Mouse (Mus musculus) left cerebral cortex, adult 11 months (tissue): Measurements from ENCODE around the gene Rapgef4.

Experiments
- DNase-seq: peaks from one replicate; pipeline ENCODE4 v3.0.0; 2022; ENCODE audit warnings: low spot score

The Rapgef4 gene

DNA sequence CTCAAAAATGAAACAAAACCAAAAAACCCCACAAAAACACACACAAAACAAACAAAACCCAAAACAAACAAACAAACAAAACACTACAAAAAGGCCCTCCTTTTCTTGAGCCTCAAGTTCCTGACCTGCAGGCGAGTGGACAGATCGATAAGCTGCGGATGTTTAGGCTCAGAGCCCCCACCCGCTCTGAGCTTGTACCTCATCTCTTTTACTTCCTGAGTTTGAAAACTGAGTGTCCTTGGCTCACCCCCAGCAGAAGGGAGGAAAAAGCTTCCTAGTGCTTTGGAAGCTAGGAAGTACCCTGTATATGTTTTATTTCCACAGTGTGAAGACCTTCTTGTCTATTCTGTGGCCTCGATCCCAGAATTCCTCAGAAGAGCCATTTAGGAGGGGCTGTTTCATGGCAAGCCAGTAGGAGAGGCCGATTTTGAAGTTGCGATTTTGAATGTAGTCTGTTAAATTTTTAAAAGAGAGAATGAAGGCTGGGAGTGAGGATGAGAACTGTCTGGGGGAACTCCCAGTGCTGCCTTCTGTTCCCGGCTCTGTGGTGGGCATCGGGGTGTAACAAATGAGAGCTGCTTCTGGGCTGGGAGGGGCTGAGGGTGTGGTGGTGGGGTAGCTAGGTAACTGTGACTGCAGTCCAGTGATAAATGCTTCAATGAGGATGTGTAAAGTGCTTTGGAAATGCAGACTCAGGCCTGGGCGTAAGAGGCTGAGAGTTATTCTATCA lies 2.0 kb downstream of the Rapgef4 start:
- DNase-seq: no peak

DNA sequence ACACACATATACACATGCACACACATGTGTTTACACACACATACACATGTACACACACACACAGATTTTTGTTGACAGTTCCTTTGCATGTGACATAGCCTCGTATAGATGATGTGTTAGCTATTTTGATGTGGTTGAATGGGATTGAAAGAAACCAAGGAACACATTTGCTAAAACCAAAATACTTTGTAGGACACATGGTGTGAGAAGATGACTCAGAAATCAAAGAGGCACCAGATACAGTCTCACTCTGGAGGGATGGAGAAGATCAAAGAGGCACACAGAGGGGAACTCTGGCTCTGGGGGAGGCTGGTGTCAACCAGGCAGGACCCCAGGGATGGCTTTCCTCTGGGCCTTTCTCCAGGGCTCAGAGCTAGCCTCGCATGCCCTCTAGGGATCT lies 4.7 kb downstream of the Rapgef4 start:
- DNase-seq: no peak

DNA sequence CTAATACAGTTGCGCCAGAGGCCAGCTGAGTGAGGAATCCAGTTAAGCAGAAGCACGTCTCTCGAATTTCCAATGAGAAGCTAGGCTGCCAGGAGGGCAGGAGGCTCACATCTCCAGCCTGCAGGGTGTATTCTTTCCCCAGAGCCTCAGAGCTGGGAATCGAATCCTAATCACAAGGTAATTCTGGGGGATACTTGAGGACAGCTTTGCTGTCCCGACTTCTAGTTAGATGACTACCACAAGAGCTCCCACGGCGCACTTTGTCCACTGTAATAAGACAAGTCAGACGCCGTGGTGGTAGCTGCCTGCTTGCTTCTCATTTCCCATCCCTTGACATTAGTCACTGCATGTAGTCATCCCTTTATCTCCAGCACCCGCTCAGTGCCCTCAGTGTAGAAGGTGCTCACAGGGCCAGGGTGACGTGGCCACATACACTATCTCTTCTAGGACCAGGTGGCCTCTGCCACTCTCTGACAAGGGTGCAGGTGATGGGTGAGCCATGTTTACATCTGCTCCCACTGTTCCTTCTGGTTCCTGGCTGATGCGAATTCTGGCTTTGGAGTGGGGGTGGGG lies 5.3 kb downstream of the Rapgef4 start:
- no peak for DNase-seq

DNA sequence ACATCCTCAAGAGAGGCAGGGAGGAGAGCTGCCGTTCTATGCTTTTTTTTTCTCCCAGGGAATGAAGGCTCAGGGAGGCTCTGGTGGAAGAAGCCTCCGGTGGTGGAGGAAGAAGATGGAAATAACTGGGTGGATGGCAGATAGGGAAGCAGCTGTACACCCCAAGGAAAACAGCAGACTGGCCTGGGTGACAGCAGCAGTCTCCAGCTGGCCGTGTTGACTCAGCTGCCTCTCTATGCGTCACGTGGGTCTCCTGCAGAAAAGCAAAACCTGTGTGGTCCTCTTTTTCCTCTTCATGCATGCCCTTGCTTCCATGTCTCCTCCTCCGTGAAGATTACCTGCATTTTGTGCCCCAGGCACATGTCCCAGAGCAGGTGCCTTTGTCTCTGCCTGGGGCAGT lies 7.5 kb downstream of the Rapgef4 start:
- DNase-seq: no peak

DNA sequence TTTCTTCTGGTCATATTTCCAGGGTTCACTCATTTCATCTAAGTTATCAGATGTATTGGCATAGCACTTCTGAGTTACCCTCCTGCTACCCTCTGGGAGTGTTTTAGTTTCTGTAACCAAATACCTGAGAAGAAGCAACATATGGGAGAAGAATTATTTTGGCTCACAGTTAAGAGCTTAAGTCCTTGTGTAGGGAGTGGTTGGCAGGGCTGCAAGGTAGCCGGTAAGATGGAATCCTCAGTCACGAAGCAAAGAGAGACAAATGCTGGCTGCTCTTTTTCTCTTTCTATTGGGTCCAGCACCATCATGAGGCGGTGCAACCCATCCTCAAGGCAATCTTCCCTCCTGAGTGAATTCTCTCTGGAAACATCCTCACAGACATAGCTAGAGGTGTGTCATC lies 11.1 kb downstream of the Rapgef4 start:
- DNase-seq: no peak

DNA sequence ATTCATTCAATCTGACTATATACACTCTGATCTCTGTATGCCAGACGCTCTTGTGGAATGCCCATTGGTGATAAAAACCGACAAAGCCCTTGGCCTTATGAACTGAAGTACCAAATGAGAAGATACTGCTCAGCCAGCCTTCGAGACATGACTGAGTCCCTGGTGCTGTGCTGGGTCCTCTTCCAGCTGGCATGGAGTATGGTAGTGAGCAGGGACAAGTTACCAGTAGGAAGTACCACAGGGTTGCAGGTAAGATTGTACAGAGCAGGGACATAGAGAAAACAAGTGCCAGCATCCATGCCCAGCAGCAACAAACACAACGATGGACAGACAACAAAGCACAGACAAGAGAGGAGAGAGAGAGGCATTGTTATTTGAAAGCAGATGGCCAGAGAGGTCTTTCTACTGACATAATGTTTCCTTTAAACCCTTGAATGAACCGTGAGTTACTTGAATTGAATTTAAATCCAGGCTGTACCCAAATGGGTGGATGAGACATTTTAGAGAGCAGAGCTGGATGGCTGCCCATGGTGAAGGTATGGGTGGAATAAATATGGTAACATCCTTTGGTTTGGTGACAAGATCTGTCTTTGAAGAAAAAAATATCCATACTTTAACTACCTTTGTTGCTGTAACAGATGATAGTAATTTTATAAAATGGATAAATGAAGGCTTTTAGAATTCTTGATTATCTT lies 12.8 kb downstream of the Rapgef4 start:
- no peak for DNase-seq

DNA sequence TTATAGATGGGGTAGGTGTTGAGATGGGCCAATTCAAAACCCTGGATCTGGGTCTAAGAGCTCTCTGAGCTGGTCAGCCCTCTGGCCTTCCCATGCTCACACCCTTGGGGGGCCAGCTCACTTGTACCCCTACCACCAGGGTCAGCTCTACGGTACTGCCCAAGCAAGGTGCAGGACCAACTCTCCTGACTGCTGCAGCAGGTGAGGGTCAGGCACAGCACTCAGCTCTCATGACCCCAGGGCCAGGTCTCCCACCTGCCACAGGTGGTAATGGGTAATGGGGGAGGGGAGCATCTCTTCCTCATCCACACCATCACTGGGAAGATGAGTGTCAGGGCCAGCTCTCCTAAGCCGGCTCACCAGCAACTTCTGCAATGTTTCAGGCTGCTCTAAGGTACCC lies 17.5 kb downstream of the Rapgef4 start:
- DNase-seq: no peak

DNA sequence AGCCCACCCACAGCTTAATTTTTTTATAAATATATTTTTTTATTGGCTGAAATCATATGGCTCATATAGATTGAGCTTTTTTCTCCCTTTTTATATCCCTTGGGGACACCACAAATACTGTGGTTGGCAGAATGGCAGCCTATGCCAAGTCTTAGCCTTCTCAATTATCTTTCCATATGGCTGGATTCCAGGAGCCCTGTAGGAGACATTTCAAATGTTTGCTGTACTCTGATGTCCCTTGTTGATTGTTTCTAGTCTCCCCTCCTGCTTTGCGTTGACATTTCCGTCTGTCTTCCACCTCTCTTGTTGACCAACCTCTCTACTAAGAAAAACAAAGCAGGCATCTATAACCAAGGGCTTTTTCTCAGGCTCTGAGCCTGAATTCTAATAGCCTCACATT lies 19.1 kb downstream of the Rapgef4 start:
- DNase-seq: no peak

DNA sequence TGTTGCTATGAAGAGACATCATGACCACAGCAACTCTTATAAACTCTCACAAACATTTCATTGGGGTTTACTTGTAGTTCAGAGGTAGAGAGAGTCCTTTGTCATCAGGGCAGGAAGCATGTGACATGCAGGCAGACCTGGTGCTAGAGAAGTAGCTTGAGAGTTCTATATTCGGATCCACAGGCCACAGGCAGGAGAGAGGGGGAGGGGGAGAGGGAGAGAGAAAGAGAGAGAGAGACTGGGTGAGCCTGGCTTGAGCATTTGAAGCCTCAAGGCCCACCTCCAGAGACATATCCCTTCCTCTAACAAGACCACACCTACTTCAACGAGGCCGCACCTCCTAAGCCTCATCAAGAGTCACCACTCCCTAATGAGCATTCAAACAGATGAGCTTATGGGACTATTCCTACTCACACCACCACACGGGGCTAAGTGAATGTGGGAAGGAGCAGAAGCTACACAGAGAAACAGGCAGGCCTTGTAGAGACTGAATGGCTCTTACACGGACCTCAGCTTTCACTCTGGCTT lies 21.9 kb downstream of the Rapgef4 start:
- DNase-seq: no peak

DNA sequence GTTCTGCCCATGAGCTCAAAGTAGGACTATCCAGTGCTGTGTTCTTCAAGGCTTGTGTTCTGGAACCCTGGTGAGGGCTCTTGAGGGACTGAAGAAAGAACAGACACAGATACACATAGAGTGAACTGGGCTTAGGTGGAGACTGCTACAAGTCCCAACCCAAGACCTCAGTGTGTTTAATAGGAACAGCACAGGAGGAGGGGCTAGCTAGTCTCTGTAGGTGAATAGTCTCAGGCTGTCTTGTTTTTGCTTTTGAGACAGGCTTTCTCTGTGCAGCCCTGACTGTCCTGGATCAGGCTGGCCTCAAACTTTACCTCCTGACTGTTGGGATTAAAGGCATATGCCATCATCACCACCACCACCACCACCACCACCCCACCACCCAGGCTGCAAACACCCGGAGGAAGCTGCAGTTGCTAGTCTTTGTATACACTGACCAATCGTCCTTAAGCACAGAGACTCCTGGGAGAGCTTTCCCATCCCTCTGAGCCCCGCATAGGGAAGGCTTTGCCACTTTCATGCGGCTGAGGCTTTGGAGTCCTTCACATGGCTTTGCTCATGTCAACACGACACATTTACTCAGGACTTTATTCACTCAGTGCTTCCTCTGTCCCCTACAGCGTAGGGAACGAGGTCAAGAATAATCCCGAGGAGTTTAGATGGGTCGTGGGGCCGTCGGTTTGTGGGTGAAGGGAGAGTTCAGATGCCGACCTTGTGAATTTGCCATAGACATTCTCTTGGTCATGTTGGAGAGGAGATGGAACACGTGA lies 22.9 kb downstream of the Rapgef4 start:
- no peak for DNase-seq

DNA sequence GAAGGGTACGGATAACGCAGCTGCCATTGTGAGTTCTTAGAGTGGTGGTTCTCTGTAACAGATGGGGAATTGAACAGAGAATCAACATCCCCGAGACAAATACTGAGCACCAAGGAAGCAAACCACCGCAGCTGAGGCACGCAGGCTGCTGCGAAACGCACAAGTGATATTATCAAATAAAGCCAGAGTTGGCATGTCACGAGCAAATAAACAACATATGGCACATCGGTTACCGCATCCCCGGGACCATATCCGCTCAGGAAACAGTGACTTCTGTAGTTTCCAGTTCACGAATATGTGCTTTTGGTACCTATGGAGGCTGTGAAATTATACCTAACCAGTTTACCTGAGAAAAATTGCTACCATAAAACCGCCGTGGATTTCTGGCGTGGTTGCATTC lies 24.0 kb downstream of the Rapgef4 start:
- DNase-seq: no peak

DNA sequence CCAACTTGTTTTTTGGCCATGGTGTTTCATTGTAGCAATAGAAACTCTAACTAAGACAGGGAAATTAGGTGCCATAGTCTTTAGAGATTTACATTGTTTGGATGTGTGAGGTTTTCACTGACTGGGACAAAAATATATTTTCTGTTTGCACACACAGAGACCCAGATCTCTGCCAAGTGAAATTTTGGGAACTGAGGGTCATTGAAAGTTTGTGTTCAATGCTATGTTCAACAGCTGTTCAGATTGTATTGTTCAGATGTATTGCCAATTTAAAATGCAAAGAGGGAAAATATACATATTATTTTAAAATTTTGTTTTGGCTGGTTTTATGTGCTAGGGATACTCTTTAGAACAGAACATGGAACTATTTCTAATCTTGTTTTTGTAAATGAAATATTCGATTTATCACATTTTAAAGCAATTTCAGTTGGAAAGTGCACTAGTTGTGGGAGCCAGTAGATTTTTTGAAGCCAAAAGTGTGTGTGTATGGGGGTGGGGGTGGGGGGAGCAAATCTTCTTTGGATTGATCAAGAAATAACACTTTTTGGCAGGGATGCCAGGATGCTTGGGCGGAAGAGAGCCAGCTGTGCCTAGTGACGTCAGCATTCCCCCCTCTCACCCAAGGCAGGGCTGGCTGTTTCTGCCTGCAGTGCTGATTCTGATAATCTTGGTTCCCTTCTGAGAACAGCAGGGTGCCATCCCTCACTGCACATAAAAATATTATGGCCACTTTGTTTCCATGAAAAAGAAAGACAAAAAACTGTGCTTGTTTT lies 28.6 kb downstream of the Rapgef4 start:
- DNase-seq: no peak

DNA sequence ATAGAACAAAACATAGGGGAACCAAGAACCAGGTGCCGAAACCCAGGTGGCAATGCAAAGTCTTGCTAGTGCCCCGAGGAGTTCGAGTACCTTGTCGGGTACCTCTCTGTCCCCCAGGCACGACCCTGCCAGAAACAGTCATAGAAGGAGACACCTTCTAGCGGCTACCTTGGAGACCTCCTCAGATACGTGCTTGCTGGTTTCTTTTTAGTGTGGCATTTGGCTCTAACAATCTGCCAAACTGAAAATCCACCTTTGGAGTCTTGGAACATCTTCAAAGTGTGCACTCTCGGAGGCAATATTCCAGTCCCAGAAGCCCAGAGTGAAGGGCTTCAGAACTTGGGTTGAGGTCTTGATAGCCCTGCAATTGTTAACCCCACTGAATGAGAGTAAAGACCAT lies 34.3 kb downstream of the Rapgef4 start:
- no peak for DNase-seq

DNA sequence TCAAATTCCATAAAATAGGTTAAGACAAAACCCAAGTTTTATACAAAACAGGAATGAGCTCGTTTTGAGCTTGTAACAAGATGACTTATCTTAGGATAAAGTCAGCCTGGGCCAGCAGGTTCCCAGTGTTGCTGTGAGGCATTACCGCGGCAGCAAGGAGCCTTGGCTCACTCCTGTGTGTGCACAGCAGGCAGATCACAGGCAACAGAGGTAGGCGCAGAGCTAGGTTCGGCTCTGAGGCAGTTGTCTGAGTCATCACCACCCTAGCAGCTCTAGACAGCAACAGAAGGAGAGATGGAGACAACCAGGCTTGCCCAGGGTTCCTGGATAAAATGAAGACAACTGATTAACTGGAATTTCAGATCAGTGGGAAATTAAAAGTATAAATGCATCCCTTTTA lies 35.0 kb downstream of the Rapgef4 start:
- DNase-seq: no peak

DNA sequence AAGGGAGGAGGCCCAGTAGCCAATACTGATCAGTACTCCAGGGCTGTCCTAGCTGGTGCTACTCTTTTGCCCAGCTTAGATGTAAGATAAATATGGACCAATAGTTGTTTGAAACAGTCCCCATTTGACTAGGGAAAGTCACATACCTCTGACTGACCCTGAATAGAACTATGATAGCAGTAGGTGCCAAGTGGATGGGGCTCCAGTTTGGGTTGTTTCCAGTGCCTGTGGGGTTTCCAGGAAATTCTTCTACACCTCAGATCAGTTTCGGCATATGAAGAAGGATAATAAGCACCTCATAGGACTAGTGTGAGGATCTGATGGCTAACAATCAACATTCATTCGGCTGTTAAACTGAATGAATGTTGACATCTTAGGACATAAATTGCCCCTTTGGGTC lies 36.1 kb downstream of the Rapgef4 start:
- no peak for DNase-seq

DNA sequence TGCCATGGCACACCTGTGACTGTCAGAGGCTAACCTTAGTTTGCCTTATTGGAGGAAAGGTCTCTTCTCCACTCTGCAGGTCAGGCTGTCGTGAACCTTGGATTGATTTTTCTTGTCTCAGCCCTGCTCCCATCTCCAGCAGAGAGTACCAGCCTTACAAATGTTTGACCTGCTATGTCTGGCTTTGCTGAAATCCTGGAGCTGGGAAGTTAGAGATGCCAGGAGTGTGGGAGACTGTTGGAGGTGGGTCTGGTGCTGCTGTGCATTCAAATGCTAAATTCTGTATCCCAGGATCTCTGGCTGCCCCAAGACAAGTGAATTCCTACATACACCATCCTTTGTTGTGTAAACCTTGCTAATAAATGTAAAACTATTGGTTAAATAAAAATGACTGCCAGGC lies 37.7 kb downstream of the Rapgef4 start:
- no peak for DNase-seq

DNA sequence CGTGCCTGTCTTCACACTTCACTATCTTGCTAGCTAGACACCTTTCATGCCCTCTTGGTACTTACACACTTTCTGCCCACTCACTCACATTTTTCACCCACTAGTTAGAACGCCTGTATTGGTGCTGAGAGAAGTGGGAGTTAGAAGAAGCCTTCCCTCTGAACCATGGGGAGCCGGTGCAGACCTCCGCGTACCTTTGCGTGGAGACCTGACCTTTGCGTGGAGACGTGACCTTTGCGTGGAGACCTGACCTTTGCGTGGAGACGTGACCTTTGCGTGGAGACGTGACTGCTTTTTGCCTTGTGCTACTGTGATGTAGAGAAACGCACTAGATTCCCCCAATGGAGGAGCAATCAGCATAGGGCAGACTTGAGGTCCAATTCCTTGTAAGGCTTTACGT lies 39.7 kb downstream of the Rapgef4 start:
- no peak for DNase-seq

DNA sequence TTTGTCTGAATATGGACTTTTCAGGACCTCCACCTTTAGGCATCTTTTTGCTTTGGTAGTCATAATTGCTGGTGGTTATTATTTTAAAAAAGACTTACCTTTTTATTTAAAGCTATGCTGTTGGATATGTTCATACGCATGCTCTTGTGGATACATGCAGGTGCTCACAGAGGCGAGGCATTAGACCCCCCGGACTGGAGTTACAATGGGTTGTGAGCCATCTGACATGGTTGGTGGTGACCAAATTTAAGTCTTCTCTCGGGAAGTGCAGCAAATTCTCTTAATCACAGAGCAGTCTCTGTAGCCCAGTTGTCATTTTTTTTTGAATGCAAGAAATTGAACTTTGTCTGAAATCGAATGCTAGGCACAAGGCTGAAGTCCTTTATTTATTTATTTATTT lies 40.4 kb downstream of the Rapgef4 start:
- no peak for DNase-seq

DNA sequence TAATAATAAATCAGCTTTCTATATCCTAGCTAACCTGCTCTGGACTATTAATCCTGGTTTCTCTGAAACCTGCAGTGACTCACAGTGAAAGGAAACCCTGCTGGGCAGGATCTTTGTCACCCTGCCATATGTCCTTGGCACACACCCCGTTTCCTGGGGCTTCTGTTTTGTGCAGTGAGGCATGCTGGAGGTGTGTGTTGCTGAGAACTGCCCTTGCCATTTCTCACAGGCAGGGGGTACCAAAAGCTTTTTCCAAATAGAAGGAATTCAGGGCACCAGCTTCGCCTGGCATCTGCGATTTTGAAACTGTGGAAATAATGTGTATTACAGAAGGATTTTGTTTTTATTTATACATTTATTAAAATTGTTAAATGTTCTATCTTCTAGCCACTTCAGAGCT lies 40.8 kb downstream of the Rapgef4 start:
- no peak for DNase-seq

DNA sequence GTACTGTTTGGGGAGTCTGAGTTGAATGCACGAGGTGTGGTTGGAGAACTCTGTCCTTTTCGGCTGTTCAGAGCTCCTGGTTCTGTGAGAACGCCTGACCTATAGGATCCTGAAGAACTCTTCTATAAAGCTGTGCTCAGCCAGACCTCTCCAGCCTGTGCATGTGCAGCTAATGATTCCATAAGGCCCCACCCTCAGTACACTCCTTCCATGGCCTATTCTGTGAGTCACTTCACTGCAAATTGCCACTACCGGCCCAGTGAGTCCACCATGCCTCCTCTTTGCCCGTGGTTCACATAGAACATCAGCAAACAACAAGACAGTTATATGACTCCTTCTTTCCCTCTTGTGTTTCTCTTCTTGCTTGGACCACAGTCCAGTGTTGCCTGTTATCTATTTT lies 42.8 kb downstream of the Rapgef4 start:
- DNase-seq: no peak

DNA sequence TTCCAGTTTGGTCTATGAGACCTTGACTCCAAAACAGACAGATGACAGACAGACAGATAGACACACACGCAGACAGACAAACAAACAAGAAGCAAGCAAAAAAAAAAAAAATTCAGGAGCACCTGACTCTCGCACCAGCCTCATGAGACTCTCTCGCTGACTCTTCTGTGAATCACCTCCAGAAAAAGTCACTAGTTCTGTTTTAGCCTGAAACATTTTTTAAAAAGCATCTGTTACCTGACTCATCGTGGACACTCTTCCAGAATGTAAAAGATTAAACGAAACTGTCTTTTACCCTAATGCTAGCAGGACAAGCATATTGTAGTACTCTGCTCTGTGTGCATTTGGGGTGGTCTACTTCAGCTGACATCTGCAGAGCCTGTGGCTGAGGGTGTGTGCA lies 44.6 kb downstream of the Rapgef4 start:
- DNase-seq: no peak

DNA sequence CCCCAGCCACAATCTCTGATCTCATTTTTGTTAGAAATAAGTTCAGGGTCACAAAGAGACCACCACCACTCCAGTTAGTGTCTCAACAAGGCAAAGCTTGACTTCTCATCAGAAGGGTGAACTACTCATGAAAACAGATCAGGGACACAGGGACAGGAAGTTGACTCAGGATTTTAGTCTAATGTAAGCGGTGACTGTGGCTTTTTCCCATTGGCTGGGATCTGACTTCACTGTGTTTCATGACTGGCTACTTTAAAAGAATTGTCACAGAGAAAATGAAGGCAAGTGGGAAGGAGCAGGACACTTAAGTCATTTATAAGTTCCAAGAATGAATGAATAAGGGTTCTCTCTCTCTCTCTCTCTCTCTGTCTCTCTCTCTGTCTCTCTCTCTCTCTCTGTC lies 45.5 kb downstream of the Rapgef4 start:
- DNase-seq: no peak
